Mouse (Mus musculus) kidney, adult 2 months (tissue): ENCODE data around the gene Atp6v1b1.

Source experiments
- CTCF ChIP-seq: fragments of 200-500 bp; conservative IDR thresholded peaks from 2 replicates; pipeline ENCODE4 v1.5.1; 2011; ENCODE audit warnings: low read depth, mild to moderate bottlenecking, control low read depth, low read length, moderate library complexity, mixed read lengths; ENCODE audit not compliant: insufficient read depth, insufficient read length
- POLR2A ChIP-seq: fragments of 200-500 bp; IDR thresholded peaks from one replicate; pipeline ENCODE4 v1.6.1; 2011; ENCODE audit warnings: low read depth, low read length, control low read depth

DNA sequence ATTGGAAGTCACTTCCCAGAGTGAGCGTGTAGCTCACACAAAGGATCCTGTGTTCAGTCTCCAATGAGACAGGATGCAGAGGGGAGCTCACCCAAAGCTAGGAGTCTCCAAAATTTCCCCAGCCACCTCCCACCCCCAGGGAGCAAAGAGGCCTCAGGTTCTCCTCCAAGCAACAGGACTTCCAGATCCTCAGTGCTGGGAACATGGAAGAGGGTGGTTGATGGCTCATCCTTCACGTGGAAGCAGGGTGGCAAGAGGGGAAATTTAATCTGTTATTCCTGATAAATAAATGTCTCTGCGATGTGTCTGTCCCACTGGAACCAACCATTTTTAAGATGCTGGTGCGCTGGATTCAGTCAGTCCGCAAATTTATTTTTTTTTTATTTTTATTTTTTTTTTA lies 38.1 kb upstream of the Atp6v1b1 start:
- TF ChIP-seq POLR2A (no peak), CTCF (no peak)
